ENCODE assay signal across 9 mouse cellular contexts in genomic region chr19:53039090-53039489, GRCm38 (mm10). TPM values are rescaled to one million over a fixed set of nuclear protein-coding genes. Genes with fewer than 3 reads are reported as not detected.
A peak's percentile ranks its signal among the peaks of the same experiment; 100 is the strongest.
DNase-seq lines count a peak whose midpoint lies in the region; ATAC-seq and TF ChIP-seq lines count a peak whose summit lies in the region.
"Had no signal": no experiment of that assay in that cellular context is flagged by ENCODE, and none has a peak within 500 bp of the region (broad histone marks: within the 10 kb centered on the region; RNA-seq: fewer than 3 reads in every experiment).

No protein-coding gene starts in this region.

- 26% methylated on average over 11 of the region's 11 CpGs for WGBS in heart, embryonic 13.5 days
- WGBS in kidney, embryonic 15.5 days, result 39% methylated on average over 11 of the region's 11 CpGs
- 30% methylated on average over 11 of the region's 11 CpGs for WGBS in midbrain, postnatal 0 days

- H3K36me3 ChIP-seq in heart, embryonic 13.5 days, result peaks cover 9% of the 10 kb centered on the region
- H3K36me3 ChIP-seq in kidney, embryonic 15.5 days, result peaks cover 6% of the 10 kb centered on the region
- H3K36me3 ChIP-seq in midbrain, postnatal 0 days (ENCODE audit: insufficient read depth, low read length), result no peaks in the 10 kb centered on the region

- intact Hi-C loops in heart, postnatal 36 days (cut with DNase I), result loop anchor here (2.0 to 5.0 kb wide), 2 partner anchors 102 to 273 kb away; partner anchors contain the start of genes Add3 and Mxi1
- intact Hi-C loops in gastrocnemius, postnatal 36 days (cut with DNase I), result loop anchor here (5.0 to 10.0 kb wide), 2 partner anchors 103 to 276 kb away; partner anchors contain the start of genes Add3 and Mxi1

- H3K4me2 ChIP-seq in heart, embryonic 13.5 days, result peak overlapping the region; percentile 76
- peak overlapping the region; percentile 66 for H3K4me2 ChIP-seq in kidney, embryonic 15.5 days
- H3K4me2 ChIP-seq in midbrain, postnatal 0 days (ENCODE audit: low read depth, low read length, poor library complexity, severe bottlenecking), result peak overlapping the region; percentile 61

- H3K4me3 ChIP-seq in heart, embryonic 13.5 days, result peak overlapping the region; percentile 76
- peak overlapping the region; percentile 87 for H3K4me3 ChIP-seq in kidney, embryonic 15.5 days (replicated peaks)
- peak overlapping the region; percentile 85 for H3K4me3 ChIP-seq in midbrain, postnatal 0 days (ENCODE audit: low read depth, low read length)

- ATAC-seq in heart, embryonic 13.5 days (ENCODE audit: extremely low read depth, insufficient number of reproducible peaks, low FRiP score, low TSS enrichment), result no peak
- ATAC-seq in erythroblast, adult 5-6 weeks (replicated peaks; ENCODE audit: low FRiP score, poor library complexity, severe bottlenecking), result peak; percentile 12; the same call in 1 of the 2 replicates
- ATAC-seq in kidney, embryonic 15.5 days (replicated peaks; ENCODE audit: low FRiP score), result peak; percentile 40
- peak; percentile 60 for ATAC-seq in midbrain, postnatal 0 days (ENCODE audit: low FRiP score)

- peak overlapping the region; percentile 85 for H3K27ac ChIP-seq in heart, embryonic 13.5 days (replicated peaks)
- H3K27ac ChIP-seq in kidney, embryonic 15.5 days, result peak overlapping the region; percentile 86
- H3K27ac ChIP-seq in midbrain, postnatal 0 days (ENCODE audit: low read depth, low read length), result peak overlapping the region; percentile 69

- H3K9ac ChIP-seq in heart, embryonic 13.5 days, result peak overlapping the region; percentile 67
- H3K9ac ChIP-seq in kidney, embryonic 15.5 days, result no peak overlapping the region
- H3K9ac ChIP-seq in midbrain, postnatal 0 days (replicated peaks; ENCODE audit: low read length, poor library complexity, severe bottlenecking), result no peak overlapping the region; the same call in 1 of the 2 replicates

- no peak for TF ChIP-seq CTCF in midbrain, postnatal 0 days (IDR thresholded peaks at IDR 0.05)

- H3K9me3 ChIP-seq in heart, embryonic 13.5 days, result no peaks in the 10 kb centered on the region
- H3K9me3 ChIP-seq in kidney, embryonic 15.5 days (replicated peaks), result no peaks in the 10 kb centered on the region
- no peaks in the 10 kb centered on the region for H3K9me3 ChIP-seq in midbrain, postnatal 0 days (ENCODE audit: low read length)

- no peak for DNase-seq in heart, postnatal 36 days
- DNase-seq in R1 (ENCODE audit: low read depth, low spot score), result peak; percentile 61
- peak; percentile 51 for DNase-seq in midbrain, postnatal 0 days (ENCODE audit: low spot score)
- no peak for DNase-seq in gastrocnemius, postnatal 36 days
- no peak for DNase-seq in urinary bladder, postnatal 36 days (ENCODE audit: low spot score in 2 of 2)

- H3K27me3 ChIP-seq in heart, embryonic 13.5 days (replicated peaks), result no peaks in the 10 kb centered on the region
- H3K27me3 ChIP-seq in kidney, embryonic 15.5 days, result no peaks in the 10 kb centered on the region
- H3K27me3 ChIP-seq in midbrain, postnatal 0 days (ENCODE audit: insufficient read depth, low read length), result no peaks in the 10 kb centered on the region
- H3K27me3 ChIP-seq: Patski had no signal

- peaks cover 41% of the 10 kb centered on the region for H3K4me1 ChIP-seq in heart, embryonic 13.5 days
- H3K4me1 ChIP-seq in kidney, embryonic 15.5 days, result peaks cover 40% of the 10 kb centered on the region
- peaks cover 8% of the 10 kb centered on the region for H3K4me1 ChIP-seq in midbrain, postnatal 0 days (ENCODE audit: insufficient read depth, low read length)

RNA-seq across cellular contexts. Expression of gene Xpnpep1, which starts 0.9 kb away (rescaled TPM):
- 142 and 151 TPM in 2 replicates for polyA plus RNA-seq in heart, embryonic 13.5 days (2015; fragmentation: Nextera tagmentation; extraction: Ambion mirVana)
- total RNA-seq in heart, postnatal 36 days (2021), result 10 to 100 TPM; 79.1 to 85.7 TPM
- 17.1 and 32.0 TPM in 2 replicates for total RNA-seq in erythroblast, adult 5-6 weeks (2015; ENCODE audit: low replicate concordance)
- total RNA-seq in erythroblast, adult 5-6 weeks (2017; ENCODE audit: low replicate concordance), result 21.7 and 28.4 TPM in 2 replicates
- 148 and 168 TPM in 2 replicates for polyA plus RNA-seq in kidney, embryonic 15.5 days (2015; fragmentation: Nextera tagmentation; extraction: Ambion mirVana)
- total RNA-seq in midbrain, postnatal 0 days (2014; rRNA removed), result 74.8 and 91.0 TPM in 2 replicates
- 108 and 110 TPM in 2 replicates for polyA plus RNA-seq in midbrain, postnatal 0 days (2015; fragmentation: Nextera tagmentation; extraction: Ambion mirVana)
- total RNA-seq in gastrocnemius, postnatal 36 days (2021), result 10 to 100 TPM; 41.8 to 52.1 TPM

Comparison
In these comparisons a context has a peak if more than half of its experiments do, and no peak if none do; other contexts are left out.
1. DNase-seq: peak in R1 (single experiment) and midbrain, postnatal 0 days (single experiment); none in heart, postnatal 36 days (0 of 2), gastrocnemius, postnatal 36 days (0 of 2) and urinary bladder, postnatal 36 days (0 of 2).
2. Peak in every context shown above with its lines, with median percentiles within 50 percentile points of each other: H3K27ac ChIP-seq, H3K4me2 ChIP-seq and H3K4me3 ChIP-seq.